Comparison of ENCODE assay signal across 8 mouse cellular contexts in genomic region chr7:71867090-71867489, GRCm38 (mm10).
DNase-seq lines count a peak whose midpoint lies in the region; ATAC-seq and TF ChIP-seq lines count a peak whose summit lies in the region.

No protein-coding gene starts in this region.

- no peak for TF ChIP-seq EP300 in liver, postnatal 0 days (IDR thresholded peaks at IDR 0.05; ENCODE audit: low read depth)

- H3K4me2 ChIP-seq in neural tube, embryonic 15.5 days: no peak overlapping the region
- no peak overlapping the region for H3K4me2 ChIP-seq in forebrain, embryonic 12.5 days
- H3K4me2 ChIP-seq in liver, postnatal 0 days (ENCODE audit: low read depth, low read length): no peak overlapping the region

- H3K4me1 ChIP-seq in neural tube, embryonic 15.5 days: peaks cover 8% of the 10 kb centered on the region
- H3K4me1 ChIP-seq in forebrain, embryonic 12.5 days: peaks cover 12% of the 10 kb centered on the region
- no peaks in the 10 kb centered on the region for H3K4me1 ChIP-seq in liver, postnatal 0 days (ENCODE audit: insufficient read depth)

- no peak; the same call in 1 of the 2 replicates for ATAC-seq in neural tube, embryonic 15.5 days (ENCODE audit: low FRiP score)
- peak; percentile 41; the same call in 1 of the 2 replicates for ATAC-seq in forebrain, embryonic 12.5 days (ENCODE audit: low FRiP score)
- ATAC-seq in liver, postnatal 0 days: no peak
- ATAC-seq in erythroid progenitor cell, adult 5-6 weeks (replicated peaks; ENCODE audit: low FRiP score, poor library complexity, severe bottlenecking): no peak

- WGBS in neural tube, embryonic 15.5 days: 18% methylated on average over 3 of the region's 3 CpGs
- WGBS in forebrain, embryonic 12.5 days: 9% methylated on average over 3 of the region's 3 CpGs
- 15% methylated on average over 3 of the region's 3 CpGs for WGBS in liver, postnatal 0 days (ENCODE audit: insufficient replicate concordance)

- no peaks in the 10 kb centered on the region for H3K36me3 ChIP-seq in neural tube, embryonic 15.5 days
- no peaks in the 10 kb centered on the region for H3K36me3 ChIP-seq in forebrain, embryonic 12.5 days (replicated peaks)
- no peaks in the 10 kb centered on the region for H3K36me3 ChIP-seq in liver, postnatal 0 days (replicated peaks; ENCODE audit: insufficient read depth, low read length)

- peaks cover 8% of the 10 kb centered on the region; the same call in 1 of the 2 replicates for H3K27me3 ChIP-seq in neural tube, embryonic 15.5 days (replicated peaks)
- 0 out of 2 replicates have a peak, but pooled peaks cover 2% of the 10 kb centered on the region for H3K27me3 ChIP-seq in forebrain, embryonic 12.5 days
- H3K27me3 ChIP-seq in liver, postnatal 0 days (ENCODE audit: insufficient read depth, low read length): no peaks in the 10 kb centered on the region

- H3K4me3 ChIP-seq in neural tube, embryonic 15.5 days (replicated peaks): no peak overlapping the region
- no peak overlapping the region for H3K4me3 ChIP-seq in forebrain, embryonic 12.5 days (replicated peaks)
- no peak overlapping the region for H3K4me3 ChIP-seq in liver, postnatal 0 days (ENCODE audit: low read depth, low read length)

- no peak overlapping the region for H3K27ac ChIP-seq in neural tube, embryonic 15.5 days (replicated peaks)
- no peak overlapping the region for H3K27ac ChIP-seq in forebrain, embryonic 12.5 days
- H3K27ac ChIP-seq in liver, postnatal 0 days (ENCODE audit: low read depth): no peak overlapping the region

- H3K9ac ChIP-seq in neural tube, embryonic 15.5 days (replicated peaks): no peak overlapping the region
- H3K9ac ChIP-seq in forebrain, embryonic 12.5 days: no peak overlapping the region
- H3K9ac ChIP-seq in liver, postnatal 0 days (replicated peaks): no peak overlapping the region

- peak; percentile 85 for TF ChIP-seq CTCF in liver, postnatal 0 days (IDR thresholded peaks at IDR 0.05; ENCODE audit: low read depth)

- H3K9me3 ChIP-seq in neural tube, embryonic 15.5 days (replicated peaks): no peaks in the 10 kb centered on the region
- H3K9me3 ChIP-seq in forebrain, embryonic 12.5 days: no peaks in the 10 kb centered on the region
- H3K9me3 ChIP-seq in liver, postnatal 0 days (ENCODE audit: low read length): no peaks in the 10 kb centered on the region

- DNase-seq in neural tube, embryonic 10.5 days (ENCODE audit: extremely low spot score, low spot score): peak; percentile 53
- DNase-seq in brain, adult 2 months (ENCODE audit: low read depth, low spot score): peak; percentile 64
- DNase-seq in kidney, adult 9 months: peak; percentile 54
- DNase-seq in liver, postnatal 0 days: peak; percentile 38
- peak; percentile 32 for DNase-seq in retina, postnatal 7 days (ENCODE audit: low read depth, low spot score)
